Mouse (Mus musculus) CH12.LX (cell line): Measurements from ENCODE around the gene Wipf1.

Source experiments
- CTCF ChIP-seq, 2 experiments: IDR thresholded peaks in 1 of 2; conservative IDR thresholded peaks in 1 of 2; 2 replicates each; pipeline ENCODE4 v1.5.1; 2011 to 2012; ENCODE audit warnings: low read depth in 2 of 2, low read length in 2 of 2, improper control_type of control experiment in 1 of 2, inconsistent platforms in 1 of 2, mild to moderate bottlenecking in 1 of 2, moderate library complexity in 1 of 2
- E2F4 ChIP-seq: IDR thresholded peaks from 2 replicates; pipeline ENCODE4 v1.6.1; 2011; ENCODE audit warnings: low read depth, low read length, improper control_type of control experiment; ENCODE audit not compliant: insufficient replicate concordance
- MAFK ChIP-seq: IDR thresholded peaks from 2 replicates; pipeline ENCODE4 v1.6.1; 2011; ENCODE audit warnings: low read length, improper control_type of control experiment; ENCODE audit not compliant: insufficient replicate concordance
- POLR2A ChIP-seq: IDR thresholded peaks from 2 replicates; pipeline ENCODE4 v1.6.1; 2011; ENCODE audit warnings: low read depth, mild to moderate bottlenecking, improper control_type of control experiment, low read length

GRCm38 (mm10) chr2:73431959-73432396 is 97.6 kb downstream of the Wipf1 start:
- no peak for TF ChIP-seq POLR2A
- TF ChIP-seq MAFK = no peak
- no peak for TF ChIP-seq E2F4
- no peak for TF ChIP-seq CTCF (conservative IDR thresholded peaks at IDR 0.05 in 1 of 2, IDR thresholded peaks at IDR 0.05 in 1 of 2; ENCODE audit: low read depth in 2 of 2, low read length in 2 of 2)
